Mouse (Mus musculus): Measurements from ENCODE around the gene Gpr18. TPM values are rescaled to one million over a fixed set of nuclear protein-coding genes. Genes with fewer than 3 reads are reported as not detected.
A peak's percentile ranks its signal among the peaks of the same experiment; 100 is the strongest.
"Not testable (repeated sequence)": the region's sequence is repeated elsewhere in the genome, so short reads cannot be mapped to it uniquely, and the experiment has no call there.

The Gpr18 gene
- polyA plus RNA-seq, 1 experiment from 2014 or later: 0.78 TPM

GRCm38 (mm10) chr14:121878176-121878858, 37.3 kb downstream of the Gpr18 start, which contains the start of gene Ubac2:
TSS of gene Ubac2 (plus strand) at chr14:121878620.
- Histone ChIP-seq H3K27me3 (ENCODE audit: insufficient read depth, low read length) (no peaks in the 10 kb centered on the region), H3K4me3 (ENCODE audit: low read depth, low read length) (peak within 1 kb of the TSS; percentile 97), H3K4me1 (ENCODE audit: insufficient read depth) (peaks cover 32% of the 10 kb centered on the region), H3K9me3 (ENCODE audit: low read length) (no peaks in the 10 kb centered on the region), H3K36me3 (replicated peaks; ENCODE audit: insufficient read depth, low read length) (no peaks in the 10 kb centered on the region), H3K9ac (replicated peaks) (peak within 1 kb of the TSS; percentile 98), H3K4me2 (ENCODE audit: low read depth, low read length) (peak within 1 kb of the TSS; percentile 99), H3K27ac (ENCODE audit: low read depth) (peak within 1 kb of the TSS; percentile 96)
- DNase-seq (peak; percentile 99), ATAC-seq (peak; percentile 99)
- TF ChIP-seq EP300 (IDR thresholded peaks at IDR 0.05; ENCODE audit: low read depth) (no peak; the same call in 1 of the 2 replicates), CTCF (IDR thresholded peaks at IDR 0.05; ENCODE audit: low read depth) (peak; percentile 13; the same call in 1 of the 2 replicates)
- under 1% methylated on average over 60 of the region's 61 CpGs for WGBS (ENCODE audit: insufficient replicate concordance)

GRCm38 (mm10) chr14:121877640-121878039, 37.9 kb downstream of the Gpr18 start:
- H3K36me3 ChIP-seq (replicated peaks; ENCODE audit: insufficient read depth, low read length): no peaks in the 10 kb centered on the region
- TF ChIP-seq EP300 (IDR thresholded peaks at IDR 0.05; ENCODE audit: low read depth) (no peak), CTCF (IDR thresholded peaks at IDR 0.05; ENCODE audit: low read depth) (no peak)
- WGBS (ENCODE audit: insufficient replicate concordance): 35% methylated on average over 8 of the region's 8 CpGs
- H3K9ac ChIP-seq (replicated peaks): peak overlapping the region; percentile 98
- peak overlapping the region; percentile 97 for H3K4me3 ChIP-seq (ENCODE audit: low read depth, low read length)
- H3K4me2 ChIP-seq (ENCODE audit: low read depth, low read length): peak overlapping the region; percentile 99
- ATAC-seq (no peak), DNase-seq (no peak)
- H3K4me1 ChIP-seq (ENCODE audit: insufficient read depth): peaks cover 26% of the 10 kb centered on the region
- H3K27ac ChIP-seq (ENCODE audit: low read depth): peak overlapping the region; percentile 96
- H3K9me3 ChIP-seq (ENCODE audit: low read length): no peaks in the 10 kb centered on the region
- no peaks in the 10 kb centered on the region for H3K27me3 ChIP-seq (ENCODE audit: insufficient read depth, low read length)

GRCm38 (mm10) chr14:121876860-121877259, 38.7 kb downstream of the Gpr18 start:
- no peak for TF ChIP-seq EP300 (IDR thresholded peaks at IDR 0.05; ENCODE audit: low read depth)
- TF ChIP-seq CTCF (IDR thresholded peaks at IDR 0.05; ENCODE audit: low read depth): no peak
- H3K9me3 ChIP-seq (ENCODE audit: low read length): no peaks in the 10 kb centered on the region
- H3K36me3 ChIP-seq (replicated peaks; ENCODE audit: insufficient read depth, low read length): no peaks in the 10 kb centered on the region
- no peak overlapping the region for H3K9ac ChIP-seq (replicated peaks)
- DNase-seq (no peak), ATAC-seq (no peak)
- no peaks in the 10 kb centered on the region for H3K27me3 ChIP-seq (ENCODE audit: insufficient read depth, low read length)
- H3K4me3 ChIP-seq (ENCODE audit: low read depth, low read length): no peak overlapping the region
- H3K4me2 ChIP-seq (ENCODE audit: low read depth, low read length): no peak overlapping the region
- 67% methylated on average over 2 of the region's 2 CpGs for WGBS (ENCODE audit: insufficient replicate concordance)
- H3K4me1 ChIP-seq (ENCODE audit: insufficient read depth): peaks cover 21% of the 10 kb centered on the region
- H3K27ac ChIP-seq (ENCODE audit: low read depth): no peak overlapping the region

- not testable (repeated sequence) for H3K9ac ChIP-seq (replicated peaks); H3K36me3 ChIP-seq (replicated peaks; ENCODE audit: insufficient read depth, low read length); H3K4me3 ChIP-seq (ENCODE audit: low read depth, low read length); H3K4me2 ChIP-seq (ENCODE audit: low read depth, low read length); ATAC-seq; H3K27me3 ChIP-seq (ENCODE audit: insufficient read depth, low read length); DNase-seq; H3K27ac ChIP-seq (ENCODE audit: low read depth); H3K9me3 ChIP-seq (ENCODE audit: low read length)
- H3K4me1 ChIP-seq (ENCODE audit: insufficient read depth): peaks cover 19% of the 10 kb centered on the region
- WGBS (ENCODE audit: insufficient replicate concordance): 69% methylated on average over 2 of the region's 2 CpGs
These were observed 39.4 kb downstream of the Gpr18 start for GRCm38 (mm10) chr14:121876190-121876589.

- 81% methylated on average over 4 of the region's 4 CpGs for WGBS (ENCODE audit: insufficient replicate concordance)
- no peak overlapping the region for H3K27ac ChIP-seq (ENCODE audit: low read depth)
- H3K27me3 ChIP-seq (ENCODE audit: insufficient read depth, low read length): no peaks in the 10 kb centered on the region
- H3K4me1 ChIP-seq (ENCODE audit: insufficient read depth): peaks cover 4% of the 10 kb centered on the region; the same call in 1 of the 2 replicates
- H3K9ac ChIP-seq (replicated peaks): no peak overlapping the region
- ATAC-seq: no peak
- DNase-seq: no peak
- H3K4me2 ChIP-seq (ENCODE audit: low read depth, low read length): no peak overlapping the region
- H3K9me3 ChIP-seq (ENCODE audit: low read length): no peaks in the 10 kb centered on the region
- TF ChIP-seq CTCF (IDR thresholded peaks at IDR 0.05; ENCODE audit: low read depth) (no peak), EP300 (IDR thresholded peaks at IDR 0.05; ENCODE audit: low read depth) (no peak)
- H3K4me3 ChIP-seq (ENCODE audit: low read depth, low read length): no peak overlapping the region
- H3K36me3 ChIP-seq (replicated peaks; ENCODE audit: insufficient read depth, low read length): no peaks in the 10 kb centered on the region
These were observed 41.9 kb downstream of the Gpr18 start for GRCm38 (mm10) chr14:121873646-121874045.

GRCm38 (mm10) chr14:121873172-121873571, 42.4 kb downstream of the Gpr18 start:
- DNase-seq (no peak), ATAC-seq (no peak)
- no peaks in the 10 kb centered on the region for H3K9me3 ChIP-seq (ENCODE audit: low read length)
- TF ChIP-seq EP300 (IDR thresholded peaks at IDR 0.05; ENCODE audit: low read depth): no peak
- TF ChIP-seq CTCF (IDR thresholded peaks at IDR 0.05; ENCODE audit: low read depth): no peak
- WGBS (ENCODE audit: insufficient replicate concordance): 63% methylated on average over 2 of the region's 2 CpGs
- no peaks in the 10 kb centered on the region for H3K27me3 ChIP-seq (ENCODE audit: insufficient read depth, low read length)
- H3K4me1 ChIP-seq (ENCODE audit: insufficient read depth): peaks cover 4% of the 10 kb centered on the region; the same call in 1 of the 2 replicates
- H3K4me3 ChIP-seq (ENCODE audit: low read depth, low read length): no peak overlapping the region
- H3K27ac ChIP-seq (ENCODE audit: low read depth): no peak overlapping the region
- H3K4me2 ChIP-seq (ENCODE audit: low read depth, low read length): no peak overlapping the region
- no peak overlapping the region for H3K9ac ChIP-seq (replicated peaks)
- H3K36me3 ChIP-seq (replicated peaks; ENCODE audit: insufficient read depth, low read length): no peaks in the 10 kb centered on the region

Data from liver, postnatal 0 days (tissue).